Mouse (Mus musculus) bone marrow, adult 2 months (tissue): Measurements from ENCODE around the gene AU021092.

Experiments used
- CTCF ChIP-seq: fragments of 200-500 bp; IDR thresholded peaks from 2 replicates; pipeline ENCODE4 v1.5.1; 2011; ENCODE audit warnings: low read length, control low read depth; ENCODE audit not compliant: control insufficient read depth, insufficient read depth
- POLR2A ChIP-seq: fragments of 200-500 bp; IDR thresholded peaks from 2 replicates; pipeline ENCODE4 v1.6.1; 2011; ENCODE audit warnings: low read depth, mild to moderate bottlenecking, control low read depth, low read length, borderline replicate concordance; ENCODE audit not compliant: control insufficient read depth

- TF ChIP-seq CTCF (no peak), POLR2A (no peak)
These were observed 38.7 kb downstream of the AU021092 start for GRCm38 (mm10) chr16:5183310-5183975.
